Mouse (Mus musculus) thymus, adult 2 months (tissue): ENCODE data around the gene Stk4.

Experiments used
- CTCF ChIP-seq: fragments of 200-500 bp; IDR thresholded peaks from 2 replicates; pipeline ENCODE4 v1.5.1; 2012; ENCODE audit warnings: mild to moderate bottlenecking, control low read depth, low read length, moderate library complexity, borderline replicate concordance; ENCODE audit not compliant: control insufficient read depth, poor library complexity, insufficient read depth; ENCODE audit errors: extremely low read depth
- POLR2A ChIP-seq: fragments of 200-500 bp; IDR thresholded peaks from 2 replicates; pipeline ENCODE4 v1.6.1; 2012; ENCODE audit warnings: mild to moderate bottlenecking, low read length, control low read depth, moderate library complexity; ENCODE audit not compliant: control insufficient read depth, poor library complexity, insufficient read depth; ENCODE audit errors: extremely low read depth

- TF ChIP-seq POLR2A (no peak), CTCF (no peak)
Measured at GRCm38 (mm10) chr2:164098603-164099250, 28.6 kb downstream of the Stk4 start.
